Mouse (Mus musculus) limb, embryonic 11.5 days (tissue): ENCODE results near the gene St6galnac3. TPM values are rescaled to one million over a fixed set of nuclear protein-coding genes. Genes with fewer than 3 reads are reported as not detected.

Experiments used
- ATAC-seq: fragments of 200-750 bp; cut with Nextera tagmentation; 2 replicates; pipeline ENCODE4 v1.8.0; 2017; ENCODE audit warnings: low read depth; ENCODE audit not compliant: insufficient number of reproducible peaks, low FRiP score, low TSS enrichment
- DNase-seq: peaks from one replicate; pipeline ENCODE4 v3.0.0-alpha.2; 2015; ENCODE audit warnings: low spot score
- H3K27ac ChIP-seq: fragments of 300-500 bp; sonication (generic); replicated peaks from 2 replicates; pipeline ENCODE4 v1.5.1; 2014; ENCODE audit warnings: low read depth, mild to moderate bottlenecking, low read length
- H3K27me3 ChIP-seq: fragments of 300-500 bp; sonication (generic); 2 replicates; pipeline ENCODE4 v1.6.1; 2014; ENCODE audit warnings: mild to moderate bottlenecking, low read length, mixed read lengths; ENCODE audit not compliant: control insufficient read depth, insufficient read depth
- H3K36me3 ChIP-seq: fragments of 300-500 bp; sonication (generic); 2 replicates; pipeline ENCODE4 v1.6.1; 2014; ENCODE audit warnings: mild to moderate bottlenecking, low read length, moderate library complexity, mixed read lengths; ENCODE audit not compliant: control insufficient read depth, insufficient read depth
- H3K4me1 ChIP-seq: fragments of 300-500 bp; sonication (generic); 2 replicates; pipeline ENCODE4 v1.6.1; 2014; ENCODE audit warnings: low read length, mixed read lengths; ENCODE audit not compliant: control insufficient read depth, insufficient read depth
- H3K4me2 ChIP-seq: fragments of 300-500 bp; sonication (generic); 2 replicates; pipeline ENCODE4 v1.6.1; 2014; ENCODE audit warnings: low read depth, mild to moderate bottlenecking, moderate library complexity; ENCODE audit not compliant: severe bottlenecking
- H3K4me3 ChIP-seq: fragments of 300-500 bp; sonication (generic); 2 replicates; pipeline ENCODE4 v1.5.1; 2014; ENCODE audit warnings: low read depth, low read length
- H3K9ac ChIP-seq: fragments of 300-500 bp; sonication (generic); 2 replicates; pipeline ENCODE4 v1.6.1; 2014; ENCODE audit warnings: mild to moderate bottlenecking, low read length
- H3K9me3 ChIP-seq: fragments of 300-500 bp; sonication (generic); 2 replicates; pipeline ENCODE4 v1.6.1; 2016; ENCODE audit warnings: low read length; ENCODE audit not compliant: control insufficient read depth
- WGBS: fragments of 180-500 bp; shearing (Covaris S2); extraction: QIAGEN DNeasy Blood & Tissue Kit; methylation state at CpG from one replicate; pipeline ENCODE4 v1.1.7; 2014; 5-methylcytosine and 5-hydroxymethylcytosine counted together
- polyA plus RNA-seq: library from polyadenylated mRNA; unstranded; fragments of >200 nt; fragmentation: Nextera tagmentation; extraction: Ambion mirVana; gene quantifications from 2 replicates; pipeline ENCODE4 v1.2.1, GENCODE M21; 2014

St6galnac3 gene
- polyA plus RNA-seq, 1 experiment from 2014 or later = 51.2 TPM

DNA sequence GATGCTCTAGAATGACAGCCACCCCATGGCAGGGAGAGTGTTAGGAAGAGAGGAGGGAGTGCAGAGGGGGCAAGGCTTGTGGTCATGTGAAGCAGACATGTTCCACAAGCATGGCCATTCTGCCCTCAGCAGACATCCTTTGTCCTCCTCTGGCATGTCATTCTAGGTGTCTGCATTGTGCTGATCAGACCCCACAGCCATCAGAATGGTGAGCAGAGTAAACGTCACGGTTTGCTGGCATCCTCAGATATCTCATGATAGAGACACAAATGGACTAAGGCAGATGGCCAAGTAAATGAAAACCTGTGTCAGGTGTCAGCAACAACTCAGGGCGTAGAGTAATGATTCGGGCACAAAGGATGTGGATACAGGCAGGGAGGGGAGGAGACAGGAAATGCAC, 241.3 kb downstream of the St6galnac3 start:
- H3K4me3 ChIP-seq = no peak overlapping the region
- no peak for DNase-seq
- WGBS = 91% methylated on average over 4 of the region's 4 CpGs
- no peaks in the 10 kb centered on the region for H3K9me3 ChIP-seq
- H3K27me3 ChIP-seq = no peaks in the 10 kb centered on the region
- H3K27ac ChIP-seq = no peak overlapping the region
- H3K4me2 ChIP-seq = no peak overlapping the region
- no peak overlapping the region for H3K9ac ChIP-seq
- peaks cover 2% of the 10 kb centered on the region for H3K4me1 ChIP-seq
- ATAC-seq = no peak
- no peaks in the 10 kb centered on the region for H3K36me3 ChIP-seq

DNA sequence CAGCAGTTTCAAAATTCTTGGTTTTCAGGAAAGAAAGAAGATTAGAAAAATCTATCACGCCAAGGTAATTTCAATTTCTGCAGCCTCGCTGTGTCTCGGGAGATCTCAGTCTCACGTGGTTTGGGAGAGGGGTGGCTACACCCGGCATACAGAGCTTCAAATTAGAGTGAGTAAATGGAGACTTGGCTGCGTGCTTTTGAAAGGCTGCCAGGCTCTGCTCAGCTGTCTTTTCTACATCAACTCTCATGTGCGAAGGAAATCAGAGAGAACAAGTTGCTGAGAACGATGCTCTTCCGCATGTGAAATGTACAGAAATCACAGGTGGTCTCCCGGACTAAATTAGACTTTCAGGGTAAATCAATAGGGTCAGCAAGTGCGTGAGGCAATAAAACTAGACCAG, 242.9 kb downstream of the St6galnac3 start:
- DNase-seq (no peak), ATAC-seq (no peak)
- H3K4me3 ChIP-seq = no peak overlapping the region
- no peaks in the 10 kb centered on the region for H3K9me3 ChIP-seq
- no peak overlapping the region for H3K4me2 ChIP-seq
- H3K27me3 ChIP-seq = no peaks in the 10 kb centered on the region
- H3K36me3 ChIP-seq = no peaks in the 10 kb centered on the region
- WGBS = 74% methylated on average over 11 of the region's 11 CpGs
- no peak overlapping the region for H3K9ac ChIP-seq
- peaks cover 2% of the 10 kb centered on the region; the same call in 1 of the 2 replicates for H3K4me1 ChIP-seq
- H3K27ac ChIP-seq = no peak overlapping the region

DNA sequence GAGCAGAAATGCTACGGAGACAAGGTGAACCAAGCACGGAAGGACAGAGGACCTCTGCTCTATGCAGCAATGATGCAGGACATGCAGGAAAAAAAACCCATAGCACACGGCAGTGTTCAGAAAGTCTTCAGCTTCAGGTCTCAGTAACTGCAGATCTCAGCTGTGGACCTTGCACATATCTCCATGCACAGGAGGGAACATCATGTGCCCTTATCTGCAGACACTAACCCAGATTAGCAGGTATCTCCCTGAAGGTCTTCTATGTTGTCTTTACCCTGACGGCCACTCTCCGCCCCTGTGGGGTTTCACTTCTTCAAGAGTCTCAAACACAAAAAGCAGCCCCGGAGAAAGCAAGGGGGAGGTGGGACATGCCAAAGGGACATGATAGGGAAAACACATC, 244.0 kb downstream of the St6galnac3 start:
- Histone ChIP-seq H3K9ac (no peak overlapping the region), H3K4me3 (no peak overlapping the region), H3K36me3 (no peaks in the 10 kb centered on the region), H3K9me3 (no peaks in the 10 kb centered on the region), H3K27me3 (no peaks in the 10 kb centered on the region), H3K4me1 (peaks cover 2% of the 10 kb centered on the region; the same call in 1 of the 2 replicates), H3K27ac (no peak overlapping the region), H3K4me2 (no peak overlapping the region)
- ATAC-seq (no peak), DNase-seq (no peak)
- WGBS = 93% methylated on average over 6 of the region's 6 CpGs

DNA sequence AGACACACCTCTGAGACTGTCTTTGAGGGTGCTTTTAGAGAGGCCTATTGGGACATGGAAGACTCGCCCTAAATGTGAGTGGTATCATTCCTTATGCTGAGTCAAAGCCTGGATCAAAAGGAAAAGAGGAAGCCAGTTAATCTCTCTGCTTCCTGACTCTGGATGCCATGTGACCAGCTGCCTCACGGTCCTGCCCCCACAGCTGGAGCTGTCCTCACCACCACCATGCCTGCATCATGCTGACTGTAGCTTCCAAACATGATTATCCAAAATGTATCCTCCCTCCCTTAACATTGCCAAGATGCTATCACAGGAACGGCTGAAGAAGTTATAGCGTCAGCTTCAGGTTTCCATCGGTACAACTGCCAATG, 244.4 kb downstream of the St6galnac3 start:
- no peaks in the 10 kb centered on the region for H3K27me3 ChIP-seq
- no peak overlapping the region for H3K4me3 ChIP-seq
- no peaks in the 10 kb centered on the region for H3K9me3 ChIP-seq
- DNase-seq (no peak), ATAC-seq (no peak)
- no peak overlapping the region for H3K27ac ChIP-seq
- H3K36me3 ChIP-seq = no peaks in the 10 kb centered on the region
- 71% methylated on average over 5 of the region's 5 CpGs for WGBS
- H3K4me2 ChIP-seq = no peak overlapping the region
- H3K9ac ChIP-seq = no peak overlapping the region
- H3K4me1 ChIP-seq = peaks cover 2% of the 10 kb centered on the region; the same call in 1 of the 2 replicates

DNA sequence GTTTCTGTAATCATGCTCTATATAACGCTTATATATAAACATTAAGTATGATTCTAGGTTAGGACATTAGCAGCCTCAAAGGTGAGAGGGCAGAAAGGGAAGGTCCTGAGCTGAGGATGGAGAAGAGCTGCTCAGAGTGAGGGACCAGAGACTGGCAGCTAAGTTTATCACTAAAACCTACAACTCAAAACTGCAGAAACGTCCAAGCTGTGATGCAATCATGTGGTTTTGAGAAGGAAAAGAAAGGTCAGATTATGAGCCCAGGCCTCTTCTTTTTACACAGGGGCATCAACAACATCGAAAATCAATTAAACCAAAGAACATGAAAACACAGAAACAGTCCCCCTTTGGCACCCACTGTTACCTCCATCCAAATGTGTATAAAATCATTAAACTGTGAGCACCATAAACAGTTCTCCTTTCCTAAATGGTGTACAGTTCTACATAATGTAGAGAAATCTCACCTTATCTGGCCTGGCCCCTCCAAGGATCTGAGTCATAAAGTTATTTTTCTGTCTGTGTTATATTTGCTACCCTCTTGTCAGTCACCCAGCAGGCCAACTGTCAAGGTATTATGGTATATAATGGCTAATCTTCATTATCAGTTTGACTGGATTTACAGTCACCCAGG, 244.9 kb downstream of the St6galnac3 start:
- Histone ChIP-seq H3K9me3 (no peaks in the 10 kb centered on the region), H3K27ac (no peak overlapping the region)

DNA sequence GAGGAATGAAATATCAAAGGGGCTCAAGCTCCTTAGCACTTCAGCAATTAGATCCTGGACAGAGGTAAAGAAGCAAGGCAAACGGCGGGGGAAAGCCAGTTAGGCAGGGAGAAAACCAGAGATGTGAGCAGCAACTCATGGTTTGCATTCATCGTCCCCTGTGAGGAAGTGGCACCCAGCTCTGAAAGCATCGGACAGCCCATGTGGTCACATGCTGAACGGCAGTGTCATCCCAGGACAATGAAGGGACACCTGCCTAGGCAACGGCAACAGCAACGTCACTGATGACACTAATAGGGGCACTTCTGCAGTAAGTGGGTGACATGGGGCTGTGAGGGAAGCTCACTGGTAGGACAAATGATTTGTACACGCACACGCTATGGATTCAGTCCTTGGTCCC, 249.1 kb downstream of the St6galnac3 start:
- DNase-seq = no peak
- no peak overlapping the region for H3K9ac ChIP-seq
- H3K27me3 ChIP-seq = no peaks in the 10 kb centered on the region
- no peak overlapping the region for H3K4me2 ChIP-seq
- H3K27ac ChIP-seq = no peak overlapping the region
- no peaks in the 10 kb centered on the region for H3K9me3 ChIP-seq
- H3K4me3 ChIP-seq = no peak overlapping the region
- peaks cover 2% of the 10 kb centered on the region; the same call in 1 of the 2 replicates for H3K4me1 ChIP-seq
- no peaks in the 10 kb centered on the region for H3K36me3 ChIP-seq
- ATAC-seq = no peak
- 91% methylated on average over 9 of the region's 9 CpGs for WGBS

More for the DNA sequence above, 244.9 kb downstream of the St6galnac3 start:
- Histone ChIP-seq H3K9ac (no peak overlapping the region), H3K4me3 (no peak overlapping the region), H3K36me3 (no peaks in the 10 kb centered on the region), H3K27me3 (no peaks in the 10 kb centered on the region), H3K4me1 (peaks cover 2% of the 10 kb centered on the region; the same call in 1 of the 2 replicates), H3K4me2 (no peak overlapping the region)
- WGBS = 78% methylated on average over 3 of the region's 3 CpGs
- ATAC-seq (no peak), DNase-seq (no peak)

DNA sequence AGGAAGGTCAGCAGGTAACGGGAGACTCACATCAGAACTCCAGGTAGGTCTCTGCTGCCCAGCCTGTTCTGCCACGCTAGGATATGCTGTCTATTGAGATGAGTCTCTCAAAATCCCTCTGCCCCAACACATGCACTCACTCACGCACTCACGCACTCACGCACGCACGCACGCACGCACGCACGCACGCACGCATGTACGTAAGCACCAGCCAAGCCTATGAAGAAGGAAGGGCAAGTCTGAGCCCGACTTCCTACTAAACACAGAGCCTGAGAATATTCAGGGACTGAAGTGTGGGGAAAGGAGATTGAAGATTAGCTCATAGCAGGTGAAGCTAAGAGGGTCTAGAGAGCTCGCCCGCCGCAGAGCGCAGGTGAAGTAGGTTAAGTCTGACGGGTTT, 249.5 kb downstream of the St6galnac3 start:
- Histone ChIP-seq H3K27ac (no peak overlapping the region), H3K4me2 (no peak overlapping the region), H3K36me3 (no peaks in the 10 kb centered on the region), H3K4me1 (no peaks in the 10 kb centered on the region), H3K9ac (no peak overlapping the region), H3K4me3 (no peak overlapping the region), H3K27me3 (no peaks in the 10 kb centered on the region), H3K9me3 (no peaks in the 10 kb centered on the region)
- no peak for DNase-seq
- 97% methylated on average over 20 of the region's 20 CpGs for WGBS
- ATAC-seq = no peak

DNA sequence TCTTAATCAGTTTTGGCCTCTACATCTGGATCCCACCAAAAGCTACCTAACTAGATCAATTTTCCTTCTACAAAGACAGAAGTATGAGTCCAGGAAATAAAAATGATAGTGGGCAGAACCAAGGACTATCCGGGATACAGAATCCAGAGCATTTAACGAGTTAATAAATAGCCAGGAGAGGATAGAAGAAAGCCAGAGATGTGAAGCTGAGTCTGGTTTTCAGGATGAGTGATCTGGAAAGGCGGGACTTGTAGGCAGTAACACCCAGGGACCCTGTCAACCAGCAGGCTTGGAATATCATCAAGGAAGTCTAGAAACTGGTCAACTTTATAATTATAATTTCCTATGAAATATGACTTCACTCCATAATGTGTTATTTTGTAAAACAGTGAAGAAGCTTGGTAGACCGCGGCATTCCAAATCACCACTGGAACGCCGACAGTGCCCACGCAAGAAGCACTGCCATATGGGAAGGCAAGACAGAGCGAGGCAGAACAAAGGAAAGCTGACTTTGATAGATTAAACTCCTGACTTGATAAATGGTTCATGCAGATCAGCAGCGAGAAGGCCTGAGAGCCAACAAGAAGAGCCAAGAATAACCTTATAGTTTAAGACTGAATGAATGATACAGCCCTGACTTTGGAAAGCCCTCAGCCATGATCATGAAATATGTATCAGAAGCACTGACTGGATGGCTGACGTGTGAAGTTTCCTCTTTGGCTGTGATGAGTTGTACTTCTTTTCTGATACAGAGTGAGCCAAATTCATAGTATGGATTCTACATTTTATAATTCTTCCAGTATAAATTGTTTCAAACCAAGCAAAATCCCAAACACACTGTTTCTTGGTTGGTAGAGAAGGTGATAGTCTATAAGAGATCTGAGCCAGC, 252.1 kb downstream of the St6galnac3 start:
- no peak for ATAC-seq
- Histone ChIP-seq H3K9me3 (no peaks in the 10 kb centered on the region), H3K4me1 (0 out of 2 replicates have a peak, but pooled peaks cover 3% of the 10 kb centered on the region), H3K36me3 (no peaks in the 10 kb centered on the region), H3K9ac (no peak overlapping the region), H3K4me3 (no peak overlapping the region), H3K4me2 (no peak overlapping the region), H3K27ac (no peak overlapping the region), H3K27me3 (no peaks in the 10 kb centered on the region)
- no peak for DNase-seq
- 78% methylated on average over 11 of the region's 11 CpGs for WGBS
